Mouse (Mus musculus) A20 (cell line): ENCODE measurements around the gene Svs5.

Experiments
- DNase-seq: peaks from one replicate; pipeline ENCODE4 v3.0.0-alpha.2; 2011; ENCODE audit warnings: low read depth, low spot score

The Svs5 gene

DNA sequence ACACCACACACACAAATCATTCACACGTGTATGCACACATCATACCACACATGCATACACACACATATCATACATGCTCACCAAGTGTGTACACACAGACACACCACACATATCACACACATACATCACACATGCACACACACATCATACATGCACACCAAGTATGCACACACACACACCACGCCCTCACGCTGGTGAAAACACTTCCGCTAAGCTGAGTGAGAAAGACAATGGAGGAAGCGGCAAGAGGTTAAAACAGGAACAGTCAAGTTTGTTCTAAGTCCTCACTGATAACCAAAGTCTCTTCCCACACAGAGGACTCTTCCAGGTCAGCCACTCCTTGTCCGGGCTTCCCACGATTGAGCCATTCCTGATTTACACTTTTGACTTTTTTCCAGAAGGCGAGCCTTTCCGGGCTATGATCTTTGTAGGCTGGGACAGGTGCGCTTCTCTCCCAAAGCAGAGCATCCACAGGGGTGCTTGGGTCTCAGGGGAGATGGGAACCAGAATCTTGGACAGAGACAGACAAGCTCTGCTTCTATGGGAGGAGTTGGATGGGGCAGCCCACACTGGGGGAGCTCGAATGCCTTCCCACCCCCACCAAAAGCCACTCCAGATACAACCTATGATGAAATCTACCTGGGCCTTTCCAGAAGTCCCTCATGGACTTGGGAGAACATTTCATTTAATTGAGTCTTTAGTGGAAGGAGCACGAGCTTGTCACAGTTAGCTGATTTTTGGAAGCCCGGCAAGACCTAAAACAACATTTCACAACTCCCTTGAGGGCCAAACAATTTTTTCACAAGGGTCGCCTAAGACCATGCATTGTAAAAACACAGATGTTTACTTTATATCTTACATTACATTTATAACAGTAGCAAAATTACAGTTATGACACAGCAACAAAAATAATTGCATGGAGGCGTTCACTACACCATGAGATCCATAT is 45.2 kb downstream of the Svs5 start:
- no peak for DNase-seq

- peak; percentile 73 for DNase-seq
These were observed 49.2 kb downstream of the Svs5 start for GRCm38 (mm10) chr2:164381726-164382125.

DNA sequence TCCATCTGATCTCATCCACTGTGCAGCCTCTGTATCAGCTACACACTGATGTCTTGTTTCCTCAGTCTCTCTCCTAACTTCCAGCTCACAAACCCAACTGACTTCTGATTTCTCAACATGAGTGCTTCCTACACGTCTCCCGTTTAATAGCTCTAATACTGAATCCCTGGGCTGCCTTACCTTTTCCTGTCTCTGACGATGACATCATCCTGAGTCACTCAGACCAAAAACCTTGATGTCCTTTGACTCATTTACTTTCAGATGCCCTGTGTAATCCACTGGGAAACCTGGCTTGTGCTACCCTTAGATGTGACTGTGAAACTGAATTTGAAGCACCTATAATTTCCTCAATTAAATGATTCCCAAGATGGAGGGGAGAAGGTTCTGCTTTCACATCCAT is 50.4 kb downstream of the Svs5 start:
- no peak for DNase-seq
